Mouse (Mus musculus) cortical plate, adult 2 months (tissue): ENCODE measurements at regions not wholly inside any gene's neighbourhood (a gene's known extent, or its start where the extent isn't known, plus 50 kb on each side); places are given as distances from the start of the nearest gene placed in this dataset.
A peak's percentile ranks its signal among the peaks of the same experiment; 100 is the strongest.

ENCODE experiments used
- H3K27ac ChIP-seq: fragments of 200-500 bp; 2 replicates; pipeline ENCODE4 v1.5.1; 2012; ENCODE audit warnings: low read length, control low read depth, inconsistent platforms; ENCODE audit not compliant: insufficient read depth
- H3K4me1 ChIP-seq: fragments of 200-500 bp; 2 replicates; pipeline ENCODE4 v1.6.1; 2011; ENCODE audit warnings: low read length; ENCODE audit not compliant: control insufficient read depth, insufficient read depth
- H3K4me3 ChIP-seq: fragments of 200-500 bp; 2 replicates; pipeline ENCODE4 v1.5.1; 2011; ENCODE audit warnings: mild to moderate bottlenecking, low read length, control low read depth; ENCODE audit not compliant: insufficient read depth
- CTCF ChIP-seq: fragments of 200-500 bp; IDR thresholded peaks from 2 replicates; pipeline ENCODE4 v1.5.1; 2011; ENCODE audit warnings: mild to moderate bottlenecking, control low read depth, low read length; ENCODE audit not compliant: insufficient read depth; ENCODE audit errors: extremely low read depth
- POLR2A ChIP-seq: fragments of 200-500 bp; IDR thresholded peaks from 2 replicates; pipeline ENCODE4 v1.6.1; 2011; ENCODE audit warnings: mild to moderate bottlenecking, low read length, control low read depth; ENCODE audit not compliant: insufficient read depth; ENCODE audit errors: extremely low read depth

- Histone ChIP-seq H3K4me1 (no peaks in the 10 kb centered on the region), H3K27ac (no peak overlapping the region), H3K4me3 (no peak overlapping the region)
- no peak for TF ChIP-seq POLR2A
- no peak for TF ChIP-seq CTCF
Observed at GRCm38 (mm10) chr11:89247991-89248390, 54.1 kb downstream of the Nog start.

GRCm38 (mm10) chr11:89243370-89243769 is 58.8 kb downstream of the Nog start:
- peak; percentile 52 for TF ChIP-seq CTCF
- no peak for TF ChIP-seq POLR2A
- H3K4me1 ChIP-seq: no peaks in the 10 kb centered on the region
- no peak overlapping the region for H3K4me3 ChIP-seq
- H3K27ac ChIP-seq: no peak overlapping the region

GRCm38 (mm10) chr11:89242130-89242529 is 60.0 kb downstream of the Nog start:
- no peak overlapping the region for H3K4me3 ChIP-seq
- TF ChIP-seq POLR2A (no peak), CTCF (no peak)
- H3K27ac ChIP-seq: no peak overlapping the region
- H3K4me1 ChIP-seq: no peaks in the 10 kb centered on the region

GRCm38 (mm10) chr11:89239891-89240290 is 62.2 kb downstream of the Nog start:
- H3K4me3 ChIP-seq: no peak overlapping the region
- no peak for TF ChIP-seq POLR2A
- TF ChIP-seq CTCF: no peak
- no peaks in the 10 kb centered on the region for H3K4me1 ChIP-seq
- no peak overlapping the region for H3K27ac ChIP-seq

- Histone ChIP-seq H3K4me1 (no peaks in the 10 kb centered on the region), H3K27ac (no peak overlapping the region), H3K4me3 (no peak overlapping the region)
- no peak for TF ChIP-seq CTCF
- TF ChIP-seq POLR2A: no peak
Observed at GRCm38 (mm10) chr11:89236904-89237303, 65.2 kb downstream of the Nog start.

- Histone ChIP-seq H3K4me3 (no peak overlapping the region), H3K27ac (no peak overlapping the region), H3K4me1 (no peaks in the 10 kb centered on the region)
- TF ChIP-seq CTCF (no peak), POLR2A (no peak)
Observed at GRCm38 (mm10) chr11:89232884-89233480, 69.2 kb downstream of the Nog start.

- no peak overlapping the region for H3K4me3 ChIP-seq
- TF ChIP-seq CTCF (no peak), POLR2A (no peak)
- H3K27ac ChIP-seq: no peak overlapping the region
- H3K4me1 ChIP-seq: no peaks in the 10 kb centered on the region
Observed at GRCm38 (mm10) chr11:89229726-89230125, 72.4 kb downstream of the Nog start.

GRCm38 (mm10) chr11:89213204-89213603 is 88.9 kb downstream of the Nog start:
- no peaks in the 10 kb centered on the region for H3K4me1 ChIP-seq
- no peak overlapping the region for H3K27ac ChIP-seq
- H3K4me3 ChIP-seq: no peak overlapping the region
- TF ChIP-seq CTCF (no peak), POLR2A (no peak)

- TF ChIP-seq CTCF (no peak), POLR2A (no peak)
- H3K4me3 ChIP-seq: no peak overlapping the region
- H3K4me1 ChIP-seq: no peaks in the 10 kb centered on the region
- H3K27ac ChIP-seq: no peak overlapping the region
Observed at GRCm38 (mm10) chr11:89209531-89209950, 92.6 kb downstream of the Nog start.

- TF ChIP-seq CTCF: peak; percentile 27
- TF ChIP-seq POLR2A: no peak
- Histone ChIP-seq H3K4me1 (no peaks in the 10 kb centered on the region), H3K4me3 (no peak overlapping the region), H3K27ac (no peak overlapping the region)
Observed at GRCm38 (mm10) chr11:89209072-89209471, 93.1 kb downstream of the Nog start.

GRCm38 (mm10) chr11:89206788-89207187 is 95.3 kb downstream of the Nog start:
- Histone ChIP-seq H3K4me3 (no peak overlapping the region), H3K4me1 (no peaks in the 10 kb centered on the region), H3K27ac (no peak overlapping the region)
- TF ChIP-seq CTCF: no peak
- TF ChIP-seq POLR2A: no peak
